Mouse (Mus musculus): Measurements from ENCODE around the gene 1110051M20Rik.
A peak's percentile ranks its signal among the peaks of the same experiment; 100 is the strongest.

The 1110051M20Rik gene

GRCm38 (mm10) chr2:91444286-91444892 is at the start of gene 1110051M20Rik:
TSS of gene 1110051M20Rik (minus strand) at chr2:91444704.
- peak; percentile 93 to 95 for DNase-seq

GRCm38 (mm10) chr2:91493981-91494380 is 49.5 kb upstream of the 1110051M20Rik start:
- DNase-seq = no peak

- no peak for DNase-seq
Observed at GRCm38 (mm10) chr2:91492071-91492635, 47.6 kb upstream of the 1110051M20Rik start.

GRCm38 (mm10) chr2:91487295-91487694 is 42.8 kb upstream of the 1110051M20Rik start:
- DNase-seq = peak; percentile 62 to 69

- DNase-seq = no peak
Observed at GRCm38 (mm10) chr2:91485256-91485655, 40.8 kb upstream of the 1110051M20Rik start.

DNA sequence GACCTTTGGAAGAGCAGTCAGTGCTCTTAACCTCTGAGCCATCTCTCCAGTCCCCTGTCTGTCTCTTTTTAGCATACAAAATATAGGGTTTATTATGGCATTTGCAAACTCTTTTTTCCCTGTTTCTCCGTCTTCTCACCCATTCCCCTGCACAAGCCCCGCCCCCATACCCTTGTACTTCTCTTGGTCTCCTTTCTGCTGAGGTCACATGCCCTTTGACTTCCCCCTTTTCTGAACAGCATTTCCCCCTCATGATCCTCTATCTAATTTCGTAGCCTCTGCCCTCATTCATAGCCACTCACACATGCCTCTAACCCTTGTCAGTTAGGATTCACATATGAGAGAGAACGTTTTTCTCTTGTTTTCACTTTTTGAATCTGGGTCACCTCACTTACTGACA is 40.2 kb upstream of the 1110051M20Rik start:
- no peak for DNase-seq

- peak; percentile 36 to 58 for DNase-seq
Observed at GRCm38 (mm10) chr2:91480805-91481514, 36.5 kb upstream of the 1110051M20Rik start.

- DNase-seq = no peak
Observed at GRCm38 (mm10) chr2:91480399-91480801, 35.9 kb upstream of the 1110051M20Rik start.

DNA sequence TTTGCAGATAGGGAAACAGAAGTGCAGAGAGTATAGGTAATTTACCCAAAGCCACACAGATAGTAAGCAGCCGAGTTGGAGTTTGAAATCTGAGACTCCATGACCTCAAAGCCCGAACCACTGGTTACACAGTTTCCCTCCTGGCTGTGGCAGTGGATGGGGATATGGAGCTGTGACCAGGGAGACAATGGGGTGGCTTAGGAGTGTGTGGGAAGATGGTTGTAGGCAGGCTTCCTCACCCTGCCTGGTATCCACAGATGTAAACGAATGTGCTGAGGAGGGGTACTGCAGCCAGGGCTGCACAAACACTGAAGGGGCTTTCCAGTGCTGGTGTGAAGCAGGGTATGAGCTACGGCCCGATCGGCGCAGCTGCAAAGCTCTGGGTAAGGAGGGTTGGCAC is 32.3 kb upstream of the 1110051M20Rik start:
- DNase-seq = no peak

- peak in 1 of 2 experiments; percentile 39 for DNase-seq
Observed at GRCm38 (mm10) chr2:91476251-91476661, 31.8 kb upstream of the 1110051M20Rik start.

GRCm38 (mm10) chr2:91475791-91476190 is 31.3 kb upstream of the 1110051M20Rik start:
- DNase-seq = peak in 1 of 2 experiments; percentile 37

DNA sequence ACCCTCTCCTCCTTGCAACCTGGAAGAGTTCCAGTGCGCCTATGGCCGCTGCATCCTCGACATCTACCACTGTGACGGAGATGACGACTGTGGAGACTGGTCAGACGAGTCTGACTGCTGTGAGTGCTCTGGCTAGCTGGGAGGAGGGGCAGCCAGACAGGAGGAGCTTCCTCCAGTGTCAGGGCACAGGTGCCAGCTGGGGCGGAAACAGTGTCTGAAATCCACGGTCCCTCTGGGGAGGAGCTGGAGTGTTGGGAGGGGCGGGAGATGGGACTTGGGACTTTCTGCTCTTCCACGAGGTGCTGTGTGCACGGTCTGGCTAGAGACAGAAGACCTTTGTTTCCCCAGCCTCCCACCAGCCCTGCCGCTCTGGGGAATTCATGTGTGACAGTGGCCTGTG is 29.9 kb upstream of the 1110051M20Rik start:
- DNase-seq = peak; percentile 57 to 74

DNA sequence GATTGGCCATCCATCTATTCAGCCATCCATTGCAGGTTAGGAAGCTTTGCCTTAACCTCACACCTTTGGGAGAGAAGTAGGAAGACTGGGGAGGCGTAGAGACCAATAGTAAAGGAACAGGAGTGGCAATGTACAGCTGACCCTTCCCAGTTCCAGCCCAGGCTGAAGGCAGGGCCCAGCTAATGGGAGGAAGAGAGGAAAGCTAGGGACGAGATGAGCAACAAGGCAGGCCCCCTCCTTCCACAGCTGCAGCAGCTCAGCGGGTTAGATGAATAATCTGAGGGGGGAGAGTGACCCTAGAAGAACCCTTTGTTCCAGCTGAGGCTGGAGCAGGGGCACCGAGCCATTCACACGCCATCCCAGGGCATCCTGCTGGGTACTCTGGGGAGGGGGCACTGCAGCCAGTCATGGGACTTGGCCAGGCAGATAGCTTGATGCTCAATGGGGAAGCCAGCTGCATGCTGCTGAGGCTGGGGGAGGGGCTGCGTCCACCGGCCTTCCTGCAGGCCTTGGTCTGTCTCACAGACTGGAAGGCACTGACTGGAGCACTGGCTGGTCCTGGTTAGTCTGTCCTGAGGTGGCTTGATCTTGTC is 25.6 kb upstream of the 1110051M20Rik start:
- DNase-seq = peak; percentile 39 to 43

DNA sequence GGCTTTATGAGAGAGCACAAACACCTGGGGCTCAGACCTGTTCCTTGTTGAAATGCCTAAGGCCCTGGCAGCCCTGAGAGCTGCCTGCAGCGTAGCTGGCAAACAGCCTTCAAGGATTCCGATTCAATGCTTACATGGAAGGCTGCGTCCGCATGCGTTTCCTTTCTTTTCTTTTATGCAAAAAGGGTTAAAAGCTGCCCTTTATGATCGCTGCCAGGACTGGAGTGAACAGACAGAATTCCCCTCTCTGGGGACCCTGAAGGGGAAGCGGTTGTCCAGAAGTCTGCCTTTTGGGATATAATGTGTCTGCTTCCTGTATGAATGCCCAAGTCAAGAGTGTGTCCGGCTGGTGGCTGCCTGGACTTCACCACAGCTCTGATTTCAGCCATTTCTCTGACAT is 23.1 kb upstream of the 1110051M20Rik start:
- peak; percentile 38 to 51 for DNase-seq

DNA sequence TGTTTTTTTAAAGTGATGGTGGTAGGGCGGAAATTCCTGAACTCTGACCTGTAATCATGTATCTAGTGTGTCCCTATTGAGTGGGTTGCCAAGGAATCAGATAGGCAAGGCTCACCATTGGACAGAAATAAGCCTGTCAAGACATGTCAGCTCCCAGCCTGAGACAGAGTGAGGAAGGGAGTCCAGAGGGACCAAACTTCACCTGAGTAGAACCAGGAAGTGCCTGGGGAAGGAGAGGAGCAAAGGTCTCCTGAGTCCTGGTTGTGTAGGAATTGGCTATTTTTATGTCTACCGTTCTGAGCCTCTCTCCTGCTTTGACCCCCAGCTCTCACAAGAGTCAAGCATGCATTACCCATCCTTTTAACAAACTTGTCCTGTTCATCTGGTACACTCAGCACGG is 21.4 kb upstream of the 1110051M20Rik start:
- no peak for DNase-seq

GRCm38 (mm10) chr2:91462681-91463080 is 18.2 kb upstream of the 1110051M20Rik start:
- DNase-seq = no peak

- no peak for DNase-seq
Observed at GRCm38 (mm10) chr2:91462196-91462595, 17.7 kb upstream of the 1110051M20Rik start.

DNA sequence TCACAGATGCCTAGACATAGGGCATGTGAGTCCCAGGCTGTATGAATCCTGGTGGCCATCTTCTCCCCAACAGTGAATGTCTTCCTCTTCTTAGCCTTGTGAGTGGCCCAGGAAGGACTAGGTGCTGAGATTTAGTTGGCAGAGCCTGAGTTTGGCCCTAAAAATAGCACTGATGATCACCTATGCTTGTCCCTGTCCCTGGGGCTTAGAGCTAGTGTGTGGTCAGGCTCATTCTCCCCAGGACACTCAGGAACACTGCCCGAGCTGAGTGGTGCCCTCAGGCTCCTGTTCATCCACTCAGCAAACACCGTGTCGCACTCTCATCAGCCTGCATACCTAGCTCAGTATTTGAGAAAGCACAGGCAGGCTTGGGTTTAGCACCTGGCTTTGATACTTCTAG is 16.8 kb upstream of the 1110051M20Rik start:
- no peak for DNase-seq

- no peak for DNase-seq
Observed at GRCm38 (mm10) chr2:91460771-91461170, 16.3 kb upstream of the 1110051M20Rik start.

DNA sequence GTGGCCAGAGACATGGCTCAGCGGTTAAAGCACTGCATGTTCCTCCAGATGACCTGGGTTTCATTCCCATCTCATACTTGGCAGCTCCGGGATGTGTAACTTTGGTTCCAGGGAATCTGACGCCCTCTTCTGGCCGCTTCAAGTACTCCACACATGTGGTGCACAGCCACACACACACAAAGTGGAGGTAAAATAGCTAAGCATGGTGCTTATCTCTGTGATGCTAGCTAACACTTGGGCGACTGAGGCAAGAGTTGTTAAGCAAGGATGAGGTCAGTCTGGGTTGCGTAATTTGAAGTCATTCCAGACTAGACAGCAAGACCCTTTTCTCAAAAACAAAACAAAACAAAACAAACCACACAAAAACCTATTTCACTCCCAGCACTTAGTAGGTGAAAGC is 15.6 kb upstream of the 1110051M20Rik start:
- no peak for DNase-seq

DNA sequence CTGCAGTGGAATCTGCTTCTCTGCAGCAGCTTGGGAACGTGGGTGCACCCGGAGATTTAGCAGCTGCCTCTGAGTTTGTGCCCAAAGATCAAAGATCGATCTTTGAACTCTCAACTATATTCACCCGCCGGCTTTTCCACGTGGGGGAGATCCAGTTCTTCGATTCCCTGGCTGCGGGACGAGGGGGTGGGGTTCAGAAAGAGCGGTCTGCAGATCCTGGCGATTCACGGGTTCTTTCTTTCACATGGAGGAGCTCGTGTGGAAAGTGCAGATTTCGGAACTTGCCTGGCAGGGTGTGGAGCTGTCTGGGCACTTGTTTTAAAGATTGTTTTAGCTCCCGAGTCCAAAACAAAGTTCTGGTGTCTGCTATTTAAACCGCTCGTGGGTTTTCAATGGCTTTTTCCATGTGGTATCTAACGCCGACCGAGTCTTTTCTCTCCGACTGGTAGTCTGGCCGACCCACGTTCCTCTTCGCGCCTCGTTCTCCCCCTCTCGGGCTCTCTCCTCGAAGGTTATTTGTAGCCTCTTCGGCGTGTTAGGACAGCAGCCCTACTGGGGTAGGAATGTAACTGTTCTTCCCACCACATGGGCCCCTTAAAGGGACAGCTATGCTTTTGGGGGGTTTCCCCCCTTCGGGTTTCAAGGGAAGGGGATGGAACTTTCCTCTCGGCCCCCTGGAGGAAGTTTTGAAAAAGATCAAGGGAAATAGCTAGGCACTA is 14.3 kb upstream of the 1110051M20Rik start:
- DNase-seq = peak; percentile 65 to 75

DNA sequence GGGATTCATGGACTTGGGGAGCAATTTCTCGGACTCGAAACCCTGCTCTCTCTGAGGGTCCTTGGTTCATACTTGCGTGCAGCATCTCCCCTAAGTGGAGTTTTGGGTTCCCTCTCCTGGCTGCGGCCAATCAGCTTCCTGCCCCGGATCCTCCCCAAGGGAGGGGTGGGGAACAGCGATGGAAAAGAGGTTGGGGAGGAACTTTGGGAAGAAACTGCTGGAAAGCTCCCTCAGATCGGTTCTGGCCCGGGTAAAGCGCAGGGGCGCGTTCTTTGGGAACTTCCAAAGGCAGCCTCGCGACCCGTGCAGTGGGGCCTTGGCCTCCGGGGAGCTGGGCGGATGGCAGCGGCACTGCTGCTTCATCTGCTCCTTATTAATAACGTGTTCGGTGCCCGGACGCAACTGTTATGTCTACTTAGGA is 13.8 kb upstream of the 1110051M20Rik start:
- peak; percentile 70 to 78 for DNase-seq

Data from kidney, postnatal 4 days (tissue).